Mouse (Mus musculus): Measurements from ENCODE around the gene Cd274. TPM values are rescaled to one million over a fixed set of nuclear protein-coding genes. Genes with fewer than 3 reads are reported as not detected.
A peak's percentile ranks its signal among the peaks of the same experiment; 100 is the strongest.

The Cd274 gene
- polyA plus RNA-seq, 1 experiment from 2014 or later = 0.57 TPM

- ATAC-seq = no peak
- H3K36me3 ChIP-seq (ENCODE audit: insufficient read depth, low read length) = no peaks in the 10 kb centered on the region
- no peak overlapping the region for H3K4me3 ChIP-seq (ENCODE audit: low read depth, low read length)
- TF ChIP-seq EP300 (IDR thresholded peaks at IDR 0.05) (no peak), CTCF (IDR thresholded peaks at IDR 0.05) (no peak)
- no peak overlapping the region for H3K4me2 ChIP-seq (replicated peaks; ENCODE audit: low read depth, low read length)
- DNase-seq (ENCODE audit: low spot score) = no peak
- H3K9ac ChIP-seq (replicated peaks; ENCODE audit: low read depth) = no peak overlapping the region
- no peaks in the 10 kb centered on the region for H3K4me1 ChIP-seq (ENCODE audit: insufficient read depth, low read depth, low read length)
- WGBS = 64% methylated on average over 6 of the region's 6 CpGs
- no peak overlapping the region for H3K27ac ChIP-seq (ENCODE audit: low read length)
- H3K9me3 ChIP-seq (ENCODE audit: low read length) = no peaks in the 10 kb centered on the region
- no peaks in the 10 kb centered on the region for H3K27me3 ChIP-seq (replicated peaks; ENCODE audit: insufficient read depth, low read length)
Observed at GRCm38 (mm10) chr19:29345636-29346035, 21.6 kb upstream of the Cd274 start.

- Histone ChIP-seq H3K9ac (replicated peaks; ENCODE audit: low read depth) (no peak overlapping the region), H3K9me3 (ENCODE audit: low read length) (no peaks in the 10 kb centered on the region), H3K27me3 (replicated peaks; ENCODE audit: insufficient read depth, low read length) (no peaks in the 10 kb centered on the region), H3K36me3 (ENCODE audit: insufficient read depth, low read length) (no peaks in the 10 kb centered on the region), H3K4me3 (ENCODE audit: low read depth, low read length) (no peak overlapping the region), H3K4me2 (replicated peaks; ENCODE audit: low read depth, low read length) (no peak overlapping the region), H3K4me1 (ENCODE audit: insufficient read depth, low read depth, low read length) (no peaks in the 10 kb centered on the region; the same call in 1 of the 2 replicates), H3K27ac (ENCODE audit: low read length) (no peak overlapping the region)
- WGBS = 34% methylated on average over 5 of the region's 5 CpGs
- no peak for ATAC-seq
- no peak for DNase-seq (ENCODE audit: low spot score)
- no peak for TF ChIP-seq EP300 (IDR thresholded peaks at IDR 0.05)
- no peak for TF ChIP-seq CTCF (IDR thresholded peaks at IDR 0.05)
Observed at GRCm38 (mm10) chr19:29350991-29351390, 16.3 kb upstream of the Cd274 start.

GRCm38 (mm10) chr19:29354895-29355877, 12.1 kb upstream of the Cd274 start:
- peak; percentile 81 for ATAC-seq
- Histone ChIP-seq H3K27me3 (replicated peaks; ENCODE audit: insufficient read depth, low read length) (no peaks in the 10 kb centered on the region), H3K36me3 (ENCODE audit: insufficient read depth, low read length) (0 out of 2 replicates have a peak, but pooled peaks cover 9% of the 10 kb centered on the region), H3K4me3 (ENCODE audit: low read depth, low read length) (peak overlapping the region; percentile 20), H3K27ac (ENCODE audit: low read length) (no peak overlapping the region), H3K4me1 (ENCODE audit: insufficient read depth, low read depth, low read length) (no peaks in the 10 kb centered on the region; the same call in 1 of the 2 replicates), H3K9ac (replicated peaks; ENCODE audit: low read depth) (no peak overlapping the region), H3K4me2 (replicated peaks; ENCODE audit: low read depth, low read length) (peak overlapping the region; percentile 64), H3K9me3 (ENCODE audit: low read length) (no peaks in the 10 kb centered on the region)
- 2% methylated on average over 20 of the region's 20 CpGs for WGBS
- DNase-seq (ENCODE audit: low spot score) = peak; percentile 91
- TF ChIP-seq CTCF (IDR thresholded peaks at IDR 0.05) (peak; percentile 94), EP300 (IDR thresholded peaks at IDR 0.05) (no peak; the same call in 1 of the 2 replicates)

GRCm38 (mm10) chr19:29356281-29356680, 11.0 kb upstream of the Cd274 start:
- H3K36me3 ChIP-seq (ENCODE audit: insufficient read depth, low read length) = 0 out of 2 replicates have a peak, but pooled peaks cover 9% of the 10 kb centered on the region
- no peak overlapping the region for H3K4me3 ChIP-seq (ENCODE audit: low read depth, low read length)
- ATAC-seq (no peak), DNase-seq (ENCODE audit: low spot score) (no peak)
- no peaks in the 10 kb centered on the region for H3K4me1 ChIP-seq (ENCODE audit: insufficient read depth, low read depth, low read length)
- no peak overlapping the region for H3K9ac ChIP-seq (replicated peaks; ENCODE audit: low read depth)
- no peak overlapping the region for H3K4me2 ChIP-seq (replicated peaks; ENCODE audit: low read depth, low read length)
- H3K27me3 ChIP-seq (replicated peaks; ENCODE audit: insufficient read depth, low read length) = no peaks in the 10 kb centered on the region
- H3K9me3 ChIP-seq (ENCODE audit: low read length) = no peaks in the 10 kb centered on the region
- TF ChIP-seq CTCF (IDR thresholded peaks at IDR 0.05) (no peak), EP300 (IDR thresholded peaks at IDR 0.05) (no peak)
- H3K27ac ChIP-seq (ENCODE audit: low read length) = no peak overlapping the region
- 88% methylated on average over 11 of the region's 11 CpGs for WGBS

GRCm38 (mm10) chr19:29360251-29360650, 7.0 kb upstream of the Cd274 start:
- H3K27ac ChIP-seq (ENCODE audit: low read length) = no peak overlapping the region
- H3K27me3 ChIP-seq (replicated peaks; ENCODE audit: insufficient read depth, low read length) = no peaks in the 10 kb centered on the region
- no peaks in the 10 kb centered on the region for H3K4me1 ChIP-seq (ENCODE audit: insufficient read depth, low read depth, low read length)
- DNase-seq (ENCODE audit: low spot score) (no peak), ATAC-seq (no peak)
- H3K4me3 ChIP-seq (ENCODE audit: low read depth, low read length) = no peak overlapping the region
- 0 out of 2 replicates have a peak, but pooled peaks cover 9% of the 10 kb centered on the region for H3K36me3 ChIP-seq (ENCODE audit: insufficient read depth, low read length)
- WGBS = 56% methylated on average over 5 of the region's 5 CpGs
- no peaks in the 10 kb centered on the region for H3K9me3 ChIP-seq (ENCODE audit: low read length)
- TF ChIP-seq EP300 (IDR thresholded peaks at IDR 0.05) (no peak), CTCF (IDR thresholded peaks at IDR 0.05) (no peak)
- H3K4me2 ChIP-seq (replicated peaks; ENCODE audit: low read depth, low read length) = no peak overlapping the region
- no peak overlapping the region for H3K9ac ChIP-seq (replicated peaks; ENCODE audit: low read depth)

- no peaks in the 10 kb centered on the region for H3K9me3 ChIP-seq (ENCODE audit: low read length)
- H3K9ac ChIP-seq (replicated peaks; ENCODE audit: low read depth) = peak overlapping the region; percentile 45
- peak; percentile 97 for DNase-seq (ENCODE audit: low spot score)
- TF ChIP-seq CTCF (IDR thresholded peaks at IDR 0.05) (no peak), EP300 (IDR thresholded peaks at IDR 0.05) (no peak)
- WGBS = 3% methylated on average over 33 of the region's 33 CpGs
- H3K4me2 ChIP-seq (replicated peaks; ENCODE audit: low read depth, low read length) = peak overlapping the region; percentile 90
- no peak overlapping the region for H3K27ac ChIP-seq (ENCODE audit: low read length)
- peak; percentile 100 for ATAC-seq
- H3K36me3 ChIP-seq (ENCODE audit: insufficient read depth, low read length) = 0 out of 2 replicates have a peak, but pooled peaks cover 9% of the 10 kb centered on the region
- H3K4me1 ChIP-seq (ENCODE audit: insufficient read depth, low read depth, low read length) = no peaks in the 10 kb centered on the region
- H3K4me3 ChIP-seq (ENCODE audit: low read depth, low read length) = peak overlapping the region; percentile 56
- no peaks in the 10 kb centered on the region for H3K27me3 ChIP-seq (replicated peaks; ENCODE audit: insufficient read depth, low read length)
Observed at GRCm38 (mm10) chr19:29361468-29362130, 5.7 kb upstream of the Cd274 start.

All from lung, postnatal 0 days (tissue).